Mouse (Mus musculus): Measurements from ENCODE around the gene Zfp524.
"Not testable (repeated sequence)": the region's sequence is repeated elsewhere in the genome, so short reads cannot be mapped to it uniquely, and the experiment has no call there.

- not testable (repeated sequence) for TF ChIP-seq TAL1 (conservative IDR thresholded peaks at IDR 0.05; ENCODE audit: low read depth, low read length); CTCF (IDR thresholded peaks at IDR 0.05; ENCODE audit: low read depth, low read length)
These were observed 5.4 kb downstream of the Zfp524 start for GRCm38 (mm10) chr7:5019576-5019975.
